Mouse (Mus musculus): ENCODE measurements around the gene Hal.

- no peak for TF ChIP-seq CTCF (IDR thresholded peaks at IDR 0.05; ENCODE audit: low read depth, low read length)
- TF ChIP-seq POLR2A (IDR thresholded peaks at IDR 0.05; ENCODE audit: borderline replicate concordance, low read depth, low read length), result no peak
Measured at GRCm38 (mm10) chr10:93519159-93519558, 30.6 kb downstream of the Hal start.
